Mouse (Mus musculus) adrenal gland, postnatal 14 days (tissue): ENCODE measurements around the gene Tanc2. TPM values are rescaled to one million over a fixed set of nuclear protein-coding genes. Genes with fewer than 3 reads are reported as not detected.

ENCODE experiments used
- DNase-seq: peaks from one replicate; pipeline ENCODE4 v3.0.0; 2021; ENCODE audit warnings: mixed read lengths
- total RNA-seq: library from RNA; stranded (reverse); gene quantifications from 2 replicates; pipeline ENCODE4 v1.2.3, GENCODE M21; 2021

Tanc2 gene
- total RNA-seq, 1 experiment from 2014 or later, result 18.1 TPM

DNA sequence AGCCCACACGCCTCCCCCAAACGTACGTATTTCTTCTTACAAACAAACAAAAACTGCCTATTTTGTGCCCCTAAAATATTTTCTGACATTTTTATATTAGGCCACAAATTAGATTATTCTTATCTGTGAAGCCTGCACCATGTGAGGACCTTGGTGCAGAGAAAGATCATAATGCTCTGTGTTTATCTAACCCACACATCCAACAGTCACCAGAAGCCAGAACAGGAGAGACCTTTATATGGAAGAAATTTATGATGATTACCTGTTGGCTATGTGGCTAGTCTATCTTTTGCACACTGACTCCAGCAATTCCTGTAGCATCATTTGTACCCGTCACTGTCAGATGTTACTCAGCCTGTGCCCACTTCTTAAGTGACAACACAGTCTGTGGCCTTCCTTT, 245.4 kb downstream of the Tanc2 start:
- no peak for DNase-seq

DNA sequence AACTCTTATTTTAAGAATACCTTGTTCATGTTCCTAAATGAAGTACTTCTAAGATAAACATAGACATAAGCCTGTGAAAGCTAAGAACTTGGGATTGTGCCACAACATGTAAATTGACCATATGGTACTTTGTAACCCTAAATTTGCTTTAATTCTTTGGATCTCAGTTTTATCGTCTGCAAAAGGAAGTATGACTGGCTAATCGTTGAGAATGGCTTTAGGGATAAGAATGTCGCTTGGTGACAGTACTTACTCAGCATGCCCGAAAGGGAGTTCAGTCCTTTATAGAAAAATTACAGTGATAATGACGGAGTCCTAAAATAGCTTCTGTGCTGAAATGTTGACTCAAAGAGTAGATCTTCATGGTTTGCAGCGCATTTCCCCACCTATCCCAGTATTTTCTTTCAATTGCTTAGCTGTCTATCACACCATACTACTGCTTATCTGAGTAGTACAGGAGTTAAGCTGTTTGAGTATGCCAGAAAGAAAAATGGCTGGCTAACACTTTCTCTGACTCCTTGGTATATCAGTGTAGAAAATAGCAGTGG, 246.6 kb downstream of the Tanc2 start:
- DNase-seq, result no peak

DNA sequence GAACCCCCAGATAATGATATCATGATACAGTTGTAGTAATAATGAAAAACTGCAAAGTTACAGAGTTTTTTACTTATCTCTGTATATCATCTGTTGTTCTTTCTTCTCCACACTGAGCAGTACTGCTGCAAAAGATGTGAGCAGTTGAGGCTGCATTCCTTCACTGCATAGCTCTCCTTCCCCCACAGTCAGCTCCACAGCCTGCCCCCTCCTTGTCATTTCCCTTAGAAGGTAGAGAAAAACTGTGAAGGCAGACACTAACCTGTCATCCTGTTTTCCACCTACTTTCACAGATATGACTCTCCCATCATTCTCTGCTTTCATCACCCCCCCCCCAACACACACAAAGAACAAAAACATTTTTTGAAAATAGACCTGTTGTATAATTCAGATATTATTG, 248.2 kb downstream of the Tanc2 start:
- DNase-seq, result no peak

DNA sequence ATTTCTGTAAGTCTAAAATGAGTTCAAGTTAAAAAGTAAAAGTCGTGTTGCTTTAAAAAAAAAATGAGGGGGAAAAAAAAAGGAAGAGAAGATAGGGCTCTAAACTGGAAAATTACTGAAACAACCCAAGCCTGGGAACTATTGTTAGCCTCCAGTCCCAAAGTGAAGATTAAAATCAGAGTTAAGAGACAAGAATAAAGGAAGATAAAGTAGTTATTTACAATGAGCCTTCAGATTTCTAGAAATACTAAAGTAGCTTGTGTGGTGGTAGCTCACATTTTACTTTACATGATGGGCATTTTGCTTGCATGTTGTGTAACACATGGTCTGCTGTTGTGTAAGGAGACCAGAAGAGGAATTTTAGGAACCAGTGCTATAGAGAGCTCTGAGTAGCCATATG, 256.1 kb downstream of the Tanc2 start:
- DNase-seq, result no peak

DNA sequence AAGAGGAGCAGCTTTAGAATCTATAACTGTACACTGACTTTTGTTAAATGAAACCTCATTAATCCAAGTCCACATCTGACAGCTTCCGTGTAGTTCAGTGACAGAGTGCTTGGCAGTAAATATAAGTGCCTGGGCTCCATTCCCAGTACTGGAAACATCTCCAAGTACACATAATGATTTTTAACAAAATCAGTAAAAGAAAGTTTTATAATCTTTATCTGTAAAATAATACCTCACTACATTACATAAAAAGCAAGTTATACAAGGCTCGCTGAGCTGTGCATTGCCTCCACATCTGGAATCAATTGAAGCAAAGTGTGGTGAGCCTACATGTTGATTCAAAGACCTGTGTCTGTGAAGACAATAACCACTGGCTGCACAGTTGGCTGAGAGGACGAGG, 265.7 kb downstream of the Tanc2 start:
- no peak for DNase-seq

DNA sequence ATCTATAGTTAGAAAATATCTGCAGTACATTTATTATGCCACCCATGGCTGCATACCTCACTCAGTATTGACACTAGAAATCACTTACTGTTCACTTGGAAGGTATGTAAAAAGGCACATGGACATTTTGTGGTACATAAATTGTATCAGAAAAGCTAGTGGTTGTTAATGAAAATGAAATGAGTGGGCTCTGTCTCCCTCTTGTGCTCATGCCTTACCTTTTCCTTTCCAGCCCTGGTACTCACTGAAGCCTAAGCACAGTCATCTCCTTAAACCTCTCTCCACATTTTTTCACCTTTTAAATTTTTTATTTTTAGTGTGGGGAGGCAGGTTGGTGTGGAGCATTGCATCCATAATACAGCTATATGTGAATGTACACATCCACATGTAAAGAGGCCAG, 268.3 kb downstream of the Tanc2 start:
- DNase-seq, result no peak

DNA sequence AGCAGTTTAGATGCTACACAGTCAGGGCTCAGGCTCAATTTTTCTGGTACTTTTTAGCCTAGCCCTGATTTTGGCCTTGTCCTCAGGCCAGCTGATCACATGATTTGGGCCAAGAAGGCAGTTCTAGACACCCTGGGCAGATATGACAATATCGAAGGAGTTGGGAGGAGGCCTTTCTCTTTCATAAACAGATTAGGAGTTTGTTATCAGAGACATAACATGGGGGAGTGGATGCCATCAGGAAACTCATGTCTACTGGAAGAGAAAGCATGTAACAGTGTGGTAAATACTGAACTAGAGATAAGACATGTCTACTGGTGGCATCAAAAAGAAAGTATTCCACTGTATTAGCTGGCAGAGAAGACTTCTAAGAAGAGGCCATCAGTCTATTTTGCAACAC, 295.8 kb downstream of the Tanc2 start:
- DNase-seq, result no peak

DNA sequence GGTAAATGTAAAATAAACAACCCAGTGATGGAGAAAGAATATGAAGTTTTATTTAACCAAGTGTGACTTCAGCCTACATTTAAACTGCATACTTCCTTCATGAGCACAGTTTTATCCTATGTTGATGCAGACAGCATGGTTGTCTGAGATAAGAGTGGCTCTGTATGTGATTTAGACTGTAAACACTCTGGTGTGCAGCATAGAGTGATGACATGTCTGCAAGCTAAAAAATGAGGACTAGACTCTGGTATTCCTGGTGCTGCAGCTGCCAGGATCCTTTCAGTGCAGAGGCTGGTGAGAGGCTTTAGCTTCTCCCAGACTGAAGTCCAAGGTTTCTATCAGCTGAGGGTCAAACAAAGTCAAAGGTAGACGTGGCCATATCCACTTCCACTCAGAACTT, 297.5 kb downstream of the Tanc2 start:
- no peak for DNase-seq

DNA sequence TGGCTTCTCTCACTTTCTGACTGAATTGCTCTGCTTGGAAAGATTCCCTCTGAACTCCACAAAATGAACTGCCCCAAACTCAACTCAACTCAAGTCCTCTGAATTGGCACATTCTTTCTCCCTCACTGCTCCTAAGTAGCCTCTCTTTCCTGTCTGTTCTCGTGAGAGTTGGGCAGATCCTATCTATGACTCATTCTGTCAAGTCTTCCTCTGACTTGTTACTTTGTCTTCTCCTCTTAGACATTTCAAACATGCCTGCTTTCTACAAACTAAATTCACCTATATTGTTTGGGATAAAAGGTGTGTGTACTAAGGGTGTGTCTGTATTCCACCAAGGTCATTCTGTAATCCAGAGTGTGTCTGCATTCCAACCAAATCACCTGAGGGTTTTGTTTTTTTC, 309.4 kb downstream of the Tanc2 start:
- DNase-seq, result no peak

DNA sequence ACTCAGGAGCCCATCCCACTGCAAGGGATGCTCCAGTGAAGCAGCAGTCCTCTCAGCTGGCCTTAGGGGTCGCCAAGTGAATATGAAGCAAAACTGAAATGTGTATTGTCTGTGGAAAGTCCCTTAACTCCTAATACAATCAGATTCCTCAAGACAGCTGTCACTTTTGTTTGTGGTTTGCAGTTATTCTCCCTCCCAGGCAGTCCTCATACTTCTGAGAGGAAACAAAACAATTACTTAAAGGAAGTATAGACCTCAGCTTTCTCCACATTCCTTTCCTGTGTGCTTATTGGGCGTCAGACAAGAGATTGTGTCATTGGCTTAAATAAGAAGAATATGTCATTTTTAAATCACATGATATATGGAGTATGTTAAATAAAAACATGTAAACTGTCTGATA, 311.7 kb downstream of the Tanc2 start:
- DNase-seq, result no peak

DNA sequence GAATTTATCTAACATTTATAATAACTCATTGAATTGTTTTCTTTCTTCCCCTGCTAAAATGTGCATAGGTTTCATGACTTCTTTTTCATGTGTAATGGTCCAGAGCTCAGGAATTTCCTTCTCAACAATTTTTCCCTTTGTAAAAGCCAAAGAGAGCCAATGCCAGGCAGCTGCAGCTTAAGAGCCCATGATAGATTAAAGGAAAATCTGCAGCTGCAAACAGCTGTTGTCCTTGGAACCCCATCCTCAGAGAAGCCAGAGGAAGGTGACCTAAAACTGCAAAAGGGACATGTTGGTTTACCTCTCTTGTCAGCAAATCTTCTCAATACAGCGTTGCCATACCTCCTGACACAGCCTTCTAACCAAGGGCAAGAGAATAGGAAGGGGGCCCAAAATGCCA, 313.2 kb downstream of the Tanc2 start:
- DNase-seq, result no peak

DNA sequence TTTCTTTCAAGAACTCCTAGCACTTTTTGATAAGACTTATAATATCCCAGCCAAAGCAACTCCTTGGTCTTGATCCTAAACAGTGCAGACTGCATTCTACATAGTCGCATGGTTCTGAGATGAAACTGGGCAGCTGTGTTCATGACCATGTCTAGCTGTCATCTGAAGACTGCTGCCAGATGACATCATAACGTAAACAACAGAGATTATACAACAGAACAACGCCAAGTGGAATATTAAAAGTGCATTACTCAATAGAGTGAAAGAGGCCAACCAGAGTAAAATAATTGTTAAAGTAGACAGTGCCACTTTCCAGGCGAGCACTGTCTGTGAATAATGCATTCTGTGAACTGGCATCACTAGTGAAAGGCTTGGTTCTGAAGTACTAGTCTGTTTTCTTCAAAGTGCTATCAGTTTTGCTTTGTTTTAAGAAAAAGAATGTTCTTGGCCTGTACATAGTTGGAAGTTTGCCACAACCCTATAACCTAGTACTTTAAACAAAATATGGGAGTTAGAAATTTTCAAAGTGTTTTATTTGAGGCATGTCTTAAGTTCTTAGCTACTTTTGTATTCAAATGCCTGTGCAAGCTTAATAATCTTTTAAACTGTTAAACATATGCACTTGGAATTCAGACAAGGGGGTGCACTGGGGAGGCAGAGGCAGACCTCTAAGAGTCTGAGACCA, 315.9 kb downstream of the Tanc2 start:
- DNase-seq, result no peak

DNA sequence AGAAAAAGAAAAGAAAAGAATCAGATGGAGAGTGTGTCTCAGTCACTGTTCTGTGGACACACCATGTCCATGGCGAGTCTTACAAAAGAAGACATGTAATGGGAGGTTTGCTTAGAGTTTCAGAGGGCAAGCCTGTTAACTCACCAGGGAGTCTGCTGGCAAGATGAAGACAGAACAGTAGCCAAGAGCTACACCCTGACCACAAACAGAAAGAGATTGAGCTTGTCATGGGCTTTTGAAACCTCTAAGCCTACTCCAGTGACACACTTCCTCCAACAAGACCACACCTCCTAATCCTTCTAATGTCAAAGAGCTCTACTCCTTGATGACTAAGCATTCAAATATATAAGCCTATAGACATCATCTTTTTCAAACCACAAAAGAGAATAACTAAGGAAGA, 317.6 kb downstream of the Tanc2 start:
- peak; percentile 36 for DNase-seq

DNA sequence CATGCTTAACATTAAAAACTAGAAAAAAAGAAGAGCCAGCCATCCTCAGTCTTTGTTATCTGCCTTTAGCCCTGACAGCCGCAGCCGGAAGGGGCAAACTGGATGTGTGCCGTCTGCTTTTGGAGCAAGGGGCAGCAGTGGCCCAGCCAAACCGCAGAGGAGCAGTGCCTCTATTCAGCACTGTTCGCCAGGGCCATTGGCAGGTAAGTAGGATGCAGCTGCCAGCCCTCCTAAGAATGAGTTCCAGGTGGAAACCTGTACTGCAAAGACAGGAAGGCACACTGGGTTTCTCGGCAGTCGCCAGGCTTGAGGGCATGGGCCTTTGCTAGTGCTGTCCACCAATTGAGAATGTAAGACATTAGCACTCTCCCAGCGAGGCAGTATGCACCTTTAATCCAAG, 319.1 kb downstream of the Tanc2 start:
- no peak for DNase-seq

DNA sequence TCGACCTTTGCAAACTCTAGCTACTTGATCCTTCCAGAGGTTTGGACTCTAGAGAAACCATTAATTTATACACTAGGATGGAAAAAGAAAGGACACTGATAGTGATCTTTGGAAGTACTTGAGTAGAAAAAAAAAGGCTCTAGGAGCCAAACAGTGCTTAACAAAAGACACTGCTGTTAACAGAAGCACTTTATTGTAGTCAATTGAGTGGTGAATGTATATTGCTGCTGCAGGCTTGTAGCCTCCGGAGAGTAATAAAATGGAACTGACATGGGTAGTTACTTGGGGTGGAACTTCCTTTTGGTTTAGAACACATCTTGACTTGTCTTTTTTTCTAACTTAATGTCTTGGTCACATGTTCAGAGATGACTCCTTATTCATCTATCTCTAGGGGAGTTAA, 319.8 kb downstream of the Tanc2 start:
- DNase-seq, result no peak

DNA sequence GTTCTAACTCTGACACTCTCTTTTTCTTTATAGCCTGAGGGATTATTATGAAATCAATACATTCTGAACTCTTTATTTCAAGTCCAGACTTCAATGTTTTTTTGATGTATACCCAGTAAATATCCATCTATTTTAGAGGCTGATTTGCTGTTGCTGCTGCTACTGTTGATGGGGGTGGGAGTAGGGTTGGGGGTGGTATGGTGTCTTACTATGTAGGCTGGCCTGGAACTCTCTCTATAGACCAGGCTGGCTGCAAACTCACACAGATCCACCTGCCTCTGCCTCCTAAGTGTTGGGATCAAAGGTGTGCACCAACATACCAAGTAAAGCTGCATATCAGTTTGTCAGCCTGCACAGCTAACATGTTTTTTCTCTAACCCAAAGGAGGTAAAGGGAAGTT, 321.4 kb downstream of the Tanc2 start:
- no peak for DNase-seq

DNA sequence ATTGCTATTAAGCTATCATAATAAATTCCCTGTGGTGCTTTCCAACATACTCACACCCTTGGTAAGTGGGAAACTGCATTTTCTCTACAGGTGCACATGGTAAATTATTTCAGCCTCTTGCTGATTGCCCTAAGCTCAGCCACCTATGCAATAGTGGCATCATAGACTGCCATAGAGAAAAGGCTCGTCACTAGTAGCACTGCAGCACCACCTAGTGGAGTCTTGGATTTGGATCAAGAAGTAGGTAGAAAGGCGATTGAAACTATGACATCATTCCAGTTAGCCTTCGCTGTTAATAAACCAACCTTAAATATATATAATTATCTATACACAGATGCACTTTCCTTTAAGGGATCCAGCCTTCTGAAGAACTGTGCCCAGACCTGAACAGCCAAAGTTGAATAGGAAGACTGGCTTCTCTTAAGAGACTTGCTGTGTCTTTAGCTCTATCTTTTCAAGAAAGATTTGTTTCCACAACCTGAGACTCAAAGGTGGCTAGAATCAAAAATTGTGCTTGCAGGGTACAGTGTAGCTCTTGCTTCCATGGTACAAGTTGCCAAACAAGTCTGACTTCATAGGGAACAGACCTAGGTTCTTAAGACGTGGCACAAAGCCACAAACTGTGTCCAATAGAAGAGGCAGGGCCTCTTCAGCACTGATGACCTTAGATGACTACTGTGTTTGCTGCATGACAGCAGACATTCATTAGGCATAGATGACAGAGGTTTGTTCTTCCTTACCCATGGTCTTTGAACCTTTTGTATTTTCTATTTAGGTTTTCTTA, 322.0 kb downstream of the Tanc2 start:
- DNase-seq, result peak; percentile 86

DNA sequence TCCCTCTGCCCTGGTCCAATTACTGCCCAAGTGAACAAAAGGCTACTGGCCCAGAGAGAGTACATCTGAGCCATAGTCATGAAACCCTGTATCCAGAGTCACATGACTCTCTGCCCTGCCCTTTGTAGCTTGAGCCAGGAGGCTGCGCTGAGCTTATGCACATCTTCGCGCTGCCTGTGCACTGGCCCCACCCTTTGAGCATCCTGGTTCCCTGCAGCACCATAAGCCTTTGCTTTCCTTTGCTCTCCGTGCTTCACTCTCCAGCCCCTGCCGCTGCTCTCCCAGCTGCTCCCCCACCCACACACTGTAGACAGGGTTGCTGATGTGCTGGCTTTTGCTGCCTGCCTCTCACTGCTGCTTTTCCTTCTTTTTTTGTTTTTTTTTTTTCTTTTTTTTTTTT, 323.8 kb downstream of the Tanc2 start:
- no peak for DNase-seq

DNA sequence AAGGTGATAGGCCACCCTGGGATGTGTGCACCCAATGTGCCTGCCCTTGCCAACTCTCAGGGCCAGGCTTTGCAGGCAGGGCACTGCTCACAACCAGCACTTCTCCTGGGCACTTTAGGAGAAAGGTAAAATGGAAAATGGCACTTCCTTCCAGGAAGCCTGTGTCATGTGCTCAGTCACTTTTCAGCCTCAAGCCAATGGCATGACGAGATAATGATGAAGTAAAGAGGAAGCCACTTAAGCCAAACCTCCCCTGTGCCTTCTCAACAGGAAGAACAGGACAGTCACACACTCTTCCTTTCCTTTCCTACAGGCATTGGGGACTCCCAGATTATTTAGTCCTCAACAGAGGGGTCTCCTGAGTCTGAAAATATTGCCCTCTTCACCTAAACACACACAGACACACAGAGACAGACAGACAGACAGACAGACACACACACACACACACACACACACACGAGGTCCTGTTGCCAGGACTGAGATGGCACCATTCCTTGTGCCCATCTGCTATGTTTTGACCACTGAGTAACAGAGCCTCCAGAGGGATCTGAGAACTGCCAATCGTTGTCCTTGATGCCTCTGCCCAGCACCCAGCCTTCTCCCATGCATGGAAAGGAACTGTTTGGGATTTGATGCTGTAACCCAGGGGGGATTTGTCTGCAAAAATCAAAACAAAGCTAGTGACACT, 330.5 kb downstream of the Tanc2 start:
- DNase-seq, result no peak

DNA sequence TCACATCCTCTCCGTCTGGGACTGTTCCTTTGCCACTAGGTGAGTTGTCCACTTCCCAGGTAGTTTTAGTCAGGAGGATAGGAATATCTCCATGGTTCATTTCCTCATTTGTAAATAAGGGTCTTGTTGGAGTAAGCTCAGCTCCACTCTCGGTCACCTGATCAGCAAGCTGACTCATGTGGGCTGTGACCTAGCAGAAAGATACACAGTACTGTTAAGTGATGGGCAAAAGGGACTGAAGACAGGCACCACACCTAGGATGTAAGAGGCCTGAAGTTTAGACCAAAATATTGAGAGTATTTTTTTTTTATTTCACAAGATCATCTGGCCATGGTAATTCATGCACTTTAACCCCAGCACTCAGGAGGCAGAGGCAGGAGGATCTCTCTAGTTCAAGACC, 331.1 kb downstream of the Tanc2 start:
- no peak for DNase-seq

DNA sequence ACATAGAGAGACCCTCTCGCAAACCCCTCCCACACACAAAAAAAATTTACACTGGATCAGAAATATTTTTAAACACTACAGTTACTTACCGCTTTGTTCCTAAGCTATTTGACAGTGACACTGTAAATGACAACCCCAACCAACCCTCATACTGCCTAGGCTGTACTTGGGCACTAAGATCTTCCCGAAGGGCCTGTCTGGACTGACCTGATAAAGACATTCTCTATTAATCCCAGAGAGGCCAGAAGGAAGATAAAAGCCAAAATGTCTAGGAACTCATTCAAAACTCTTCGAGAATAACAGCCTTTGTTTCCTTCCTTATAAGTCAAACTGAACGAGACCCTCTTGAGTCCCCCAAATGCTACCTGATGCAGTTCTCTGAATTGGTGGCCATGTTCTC, 331.5 kb downstream of the Tanc2 start:
- DNase-seq, result no peak

DNA sequence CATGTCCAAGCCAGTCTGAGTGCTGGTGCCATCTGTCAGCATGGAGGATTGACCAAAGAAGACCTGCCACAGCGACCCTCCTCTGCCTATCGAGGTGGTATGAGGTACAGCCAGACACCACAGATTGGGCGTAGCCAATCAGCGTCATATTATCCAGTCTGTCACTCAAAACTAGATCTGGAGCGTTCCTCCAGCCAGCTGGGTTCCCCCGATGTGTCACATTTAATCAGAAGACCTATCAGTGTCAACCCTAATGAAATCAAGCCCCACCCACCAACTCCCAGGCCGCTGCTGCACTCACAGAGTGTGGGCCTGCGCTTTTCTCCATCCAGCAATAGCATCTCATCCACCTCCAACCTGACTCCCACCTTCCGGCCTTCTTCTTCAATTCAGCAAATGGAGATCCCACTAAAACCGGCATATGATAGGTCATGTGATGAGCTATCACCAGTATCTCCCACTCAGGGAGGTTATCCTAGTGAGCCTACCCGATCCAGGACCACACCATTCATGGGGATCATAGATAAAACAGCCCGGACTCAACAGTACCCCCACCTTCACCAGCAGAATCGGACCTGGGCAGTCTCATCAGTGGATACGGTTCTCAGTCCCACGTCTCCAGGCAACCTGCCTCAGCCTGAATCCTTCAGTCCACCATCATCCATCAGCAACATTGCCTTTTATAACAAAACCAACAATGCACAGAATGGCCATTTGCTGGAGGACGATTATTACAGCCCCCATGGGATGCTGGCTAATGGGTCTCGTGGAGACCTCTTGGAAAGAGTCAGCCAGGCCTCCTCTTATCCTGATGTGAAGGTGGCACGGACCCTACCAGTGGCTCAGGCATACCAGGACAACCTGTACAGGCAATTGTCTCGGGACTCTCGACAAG, 333.2 kb downstream of the Tanc2 start:
- no peak for DNase-seq
